Mouse (Mus musculus): ENCODE results near the gene Wfdc6a. TPM values are rescaled to one million over a fixed set of nuclear protein-coding genes. Genes with fewer than 3 reads are reported as not detected.

Gene Wfdc6a
- total RNA-seq, 2 experiments from 2014 or later = not detected

GRCm38 (mm10) chr2:164551502-164551901 lies 33.7 kb downstream of the Wfdc6a start:
- no peak for DNase-seq (ENCODE audit: extremely low spot score in 1 of 2, low spot score in 1 of 2)

GRCm38 (mm10) chr2:164550895-164551269 lies 34.4 kb downstream of the Wfdc6a start:
- no peak for DNase-seq (ENCODE audit: extremely low spot score in 1 of 2, low spot score in 1 of 2)

GRCm38 (mm10) chr2:164549963-164550894 lies 35.0 kb downstream of the Wfdc6a start:
- no peak for DNase-seq (ENCODE audit: extremely low spot score in 1 of 2, low spot score in 1 of 2)

GRCm38 (mm10) chr2:164549338-164549737 lies 35.9 kb downstream of the Wfdc6a start:
- no peak for DNase-seq (ENCODE audit: extremely low spot score in 1 of 2, low spot score in 1 of 2)

GRCm38 (mm10) chr2:164544454-164545097 lies 40.7 kb downstream of the Wfdc6a start:
- no peak for DNase-seq (ENCODE audit: extremely low spot score in 1 of 2, low spot score in 1 of 2)

- no peak for DNase-seq (ENCODE audit: extremely low spot score in 1 of 2, low spot score in 1 of 2)
Observed at GRCm38 (mm10) chr2:164543745-164544144, 41.5 kb downstream of the Wfdc6a start.

GRCm38 (mm10) chr2:164542598-164542997 lies 42.6 kb downstream of the Wfdc6a start:
- no peak for DNase-seq (ENCODE audit: extremely low spot score in 1 of 2, low spot score in 1 of 2)

- peak in 1 of 2 experiments; percentile 36 for DNase-seq (ENCODE audit: extremely low spot score in 1 of 2, low spot score in 1 of 2)
Observed at GRCm38 (mm10) chr2:164542132-164542531, 43.1 kb downstream of the Wfdc6a start.

GRCm38 (mm10) chr2:164540652-164541427 lies 44.4 kb downstream of the Wfdc6a start:
- DNase-seq (ENCODE audit: extremely low spot score in 1 of 2, low spot score in 1 of 2) = no peak

- no peak for DNase-seq (ENCODE audit: extremely low spot score in 1 of 2, low spot score in 1 of 2)
Observed at GRCm38 (mm10) chr2:164537003-164537402, 48.2 kb downstream of the Wfdc6a start.

- no peak for DNase-seq (ENCODE audit: extremely low spot score in 1 of 2, low spot score in 1 of 2)
Observed at GRCm38 (mm10) chr2:164534315-164534714, 50.9 kb downstream of the Wfdc6a start.

- peak; percentile 59 to 85 for DNase-seq (ENCODE audit: extremely low spot score in 1 of 2, low spot score in 1 of 2)
Observed at GRCm38 (mm10) chr2:164531169-164531568, 54.1 kb downstream of the Wfdc6a start.

Other genes starting within 250 kb of the Wfdc6a start
- under 1 TPM; 0.59 to 0.68 TPM for gene Slpi, start 196.4 kb downstream of the Wfdc6a start, total RNA-seq (2021)
- under 1 TPM; 0.34 to 0.45 TPM for gene Rbpjl, start 182.3 kb downstream of the Wfdc6a start, total RNA-seq (2021)
- 10 to 100 TPM; 13.0 to 17.5 TPM for gene Matn4, start 180.3 kb downstream of the Wfdc6a start, total RNA-seq (2021)
- gene Sdc4, start 141.6 kb downstream of the Wfdc6a start, total RNA-seq (2021) = 100 to 1,000 TPM; 101 to 146 TPM
- 10 to 100 TPM; 41.0 to 45.2 TPM for gene Sys1, start 128.5 kb downstream of the Wfdc6a start, total RNA-seq (2021)
- 10 to 100 TPM in 1 of 2 experiments, 1 to 10 TPM in 1; 3.9 to 11.3 TPM for gene Gm20458, start 124.5 kb downstream of the Wfdc6a start, total RNA-seq (2021)
- not detected for gene Trp53tg5, start 111.7 kb downstream of the Wfdc6a start, total RNA-seq (2021)
- 100 to 1,000 TPM; 116 to 118 TPM for gene Dbndd2, start 99.3 kb downstream of the Wfdc6a start, total RNA-seq (2021)
- gene Pigt, start 87.9 kb downstream of the Wfdc6a start, total RNA-seq (2021) = 10 to 100 TPM; 85.3 to 87.3 TPM
- gene Wfdc2, start 23.0 kb downstream of the Wfdc6a start, total RNA-seq (2021) = under 1 TPM in 1 of 2 experiments, not detected in 1; 0.34 TPM
- gene Spint3, start 12.0 kb downstream of the Wfdc6a start, total RNA-seq (2021) = not detected
- not detected for gene Eppin, start 8.1 kb upstream of the Wfdc6a start, total RNA-seq (2021)
- gene Wfdc6b, start 28.1 kb upstream of the Wfdc6a start, total RNA-seq (2021) = not detected
- gene Wfdc8, start 28.2 kb upstream of the Wfdc6a start, total RNA-seq (2021) = not detected
- not detected for gene Wfdc16, start 53.3 kb upstream of the Wfdc6a start, total RNA-seq (2021)
- gene Wfdc10, start 70.6 kb upstream of the Wfdc6a start, total RNA-seq (2021) = not detected
- gene Wfdc9, start 71.1 kb upstream of the Wfdc6a start, total RNA-seq (2021) = not detected
- gene Wfdc11, start 88.6 kb upstream of the Wfdc6a start, total RNA-seq (2021) = not detected
- gene Wfdc13, start 99.7 kb upstream of the Wfdc6a start, total RNA-seq (2021) = not detected
- gene Spint4, start 113.1 kb upstream of the Wfdc6a start, total RNA-seq (2021) = not detected
- not detected for gene Spint5, start 129.9 kb upstream of the Wfdc6a start, total RNA-seq (2021)
- gene Wfdc3, start 160.5 kb upstream of the Wfdc6a start, total RNA-seq (2021) = 1 to 10 TPM in 1 of 2 experiments, under 1 TPM in 1; 0.89 to 1.0 TPM
- 10 to 100 TPM; 37.0 TPM for gene Dnttip1, start 160.5 kb upstream of the Wfdc6a start, total RNA-seq (2021)
- 1 to 10 TPM in 1 of 2 experiments, not detected in 1; 1.2 TPM for gene Ube2c, start 184.5 kb upstream of the Wfdc6a start, total RNA-seq (2021)
- not detected for gene Tnnc2, start 194.5 kb upstream of the Wfdc6a start, total RNA-seq (2021)
- gene Snx21, start 200.4 kb upstream of the Wfdc6a start, total RNA-seq (2021) = 10 to 100 TPM; 38.0 to 45.8 TPM
- 10 to 100 TPM; 24.3 to 25.4 TPM for gene Acot8, start 219.4 kb upstream of the Wfdc6a start, total RNA-seq (2021)
- 1 to 10 TPM; 7.8 to 9.3 TPM for gene Zswim3, start 219.7 kb upstream of the Wfdc6a start, total RNA-seq (2021)
- gene Zswim1, start 237.2 kb upstream of the Wfdc6a start, total RNA-seq (2021) = 10 to 100 TPM; 22.7 to 22.9 TPM
- gene Spata25, start 243.1 kb upstream of the Wfdc6a start, total RNA-seq (2021) = not detected
- gene Ctsa, start 247.4 kb upstream of the Wfdc6a start, total RNA-seq (2021) = 100 to 1,000 TPM in 1 of 2 experiments, 10 to 100 TPM in 1; 93.3 to 106 TPM
- gene Neurl2, start 248.0 kb upstream of the Wfdc6a start, total RNA-seq (2021) = 1 to 10 TPM; 3.4 to 4.6 TPM